Mouse (Mus musculus) liver, postnatal 0 days (tissue): ENCODE measurements around the gene Znrf2. TPM values are rescaled to one million over a fixed set of nuclear protein-coding genes. Genes with fewer than 3 reads are reported as not detected.
A peak's percentile ranks its signal among the peaks of the same experiment; 100 is the strongest.
"Not testable (repeated sequence)": the region's sequence is repeated elsewhere in the genome, so short reads cannot be mapped to it uniquely, and the experiment has no call there.

ENCODE experiments used
- ATAC-seq: fragments of 200-750 bp; cut with Nextera tagmentation; 2 replicates; pipeline ENCODE4 v1.8.0; 2017; ENCODE audit warnings: mild to moderate bottlenecking, moderate library complexity
- DNase-seq: peaks from one replicate; pipeline ENCODE4 v3.0.0-alpha.2; 2016
- H3K27ac ChIP-seq: fragments of 300-500 bp; sonication (generic); 2 replicates; pipeline ENCODE4 v1.5.1; 2014; ENCODE audit warnings: antibody characterized with exemption, moderate library complexity, mild to moderate bottlenecking, low read depth
- H3K27me3 ChIP-seq: fragments of 300-500 bp; sonication (generic); 2 replicates; pipeline ENCODE4 v1.6.1; 2014; ENCODE audit warnings: low read length, control low read depth, mixed read lengths; ENCODE audit not compliant: insufficient read depth
- H3K36me3 ChIP-seq: fragments of 300-500 bp; sonication (generic); replicated peaks from 2 replicates; pipeline ENCODE4 v1.6.1; 2014; ENCODE audit warnings: mild to moderate bottlenecking, control low read depth, low read length, moderate library complexity, mixed read lengths; ENCODE audit not compliant: insufficient read depth
- H3K4me1 ChIP-seq: fragments of 300-500 bp; sonication (generic); 2 replicates; pipeline ENCODE4 v1.6.1; 2014; ENCODE audit warnings: antibody characterized with exemption, mild to moderate bottlenecking, control low read depth; ENCODE audit not compliant: insufficient read depth
- H3K4me2 ChIP-seq: fragments of 300-500 bp; sonication (generic); 2 replicates; pipeline ENCODE4 v1.6.1; 2014; ENCODE audit warnings: low read depth, mild to moderate bottlenecking, low read length, moderate library complexity, mixed read lengths
- H3K4me3 ChIP-seq: fragments of 300-500 bp; sonication (generic); 2 replicates; pipeline ENCODE4 v1.5.1; 2014; ENCODE audit warnings: low read depth, low read length
- H3K9ac ChIP-seq: fragments of 300-500 bp; sonication (generic); replicated peaks from 2 replicates; pipeline ENCODE4 v1.6.1; 2014; ENCODE audit warnings: mild to moderate bottlenecking, moderate library complexity
- H3K9me3 ChIP-seq: fragments of 300-500 bp; sonication (generic); 2 replicates; pipeline ENCODE4 v1.6.1; 2016; ENCODE audit warnings: mild to moderate bottlenecking, control low read depth, low read length, mixed read lengths
- CTCF ChIP-seq: sonication (generic); IDR thresholded peaks from 2 replicates; pipeline ENCODE4 v1.5.1; 2016; ENCODE audit warnings: antibody characterized with exemption, low read depth
- EP300 ChIP-seq: IDR thresholded peaks from 2 replicates; pipeline ENCODE4 v1.6.1; 2016; ENCODE audit warnings: antibody characterized with exemption, low read depth, mild to moderate bottlenecking
- WGBS: fragments of 180-500 bp; shearing (Covaris S2); extraction: QIAGEN DNeasy Blood & Tissue Kit; methylation state at CpG from one replicate; pipeline ENCODE4 v1.1.7; 2014; ENCODE audit not compliant: insufficient replicate concordance; 5-methylcytosine and 5-hydroxymethylcytosine counted together
- polyA plus RNA-seq: library from polyadenylated mRNA; unstranded; fragments of >200 nt; fragmentation: Nextera tagmentation; extraction: Ambion mirVana; gene quantifications from 2 replicates; pipeline ENCODE4 v1.2.1, GENCODE M21; 2015

The Znrf2 gene
- polyA plus RNA-seq, 1 experiment from 2014 or later = 4.4 TPM

GRCm38 (mm10) chr6:54815428-54816130, 1.1 kb upstream of the Znrf2 start:
- Histone ChIP-seq H3K4me3 (no peak overlapping the region), H3K27ac (peak overlapping the region; percentile 98; the same call in 1 of the 2 replicates), H3K4me2 (peak overlapping the region; percentile 78), H3K27me3 (no peaks in the 10 kb centered on the region), H3K4me1 (peaks cover 28% of the 10 kb centered on the region), H3K9me3 (no peaks in the 10 kb centered on the region), H3K9ac (no peak overlapping the region), H3K36me3 (no peaks in the 10 kb centered on the region)
- no peak for ATAC-seq
- TF ChIP-seq CTCF (no peak), EP300 (no peak)
- WGBS = 62% methylated on average over 9 of the region's 9 CpGs
- no peak for DNase-seq

GRCm38 (mm10) chr6:54817266-54817767, 601 bp downstream of the Znrf2 start:
- Histone ChIP-seq H3K36me3 (no peaks in the 10 kb centered on the region), H3K4me2 (peak overlapping the region; percentile 78), H3K9me3 (no peaks in the 10 kb centered on the region), H3K4me1 (peaks cover 25% of the 10 kb centered on the region), H3K4me3 (peak overlapping the region; percentile 67), H3K27me3 (no peaks in the 10 kb centered on the region), H3K27ac (peak overlapping the region; percentile 98), H3K9ac (peak overlapping the region; percentile 82)
- DNase-seq (peak; percentile 68), ATAC-seq (peak; percentile 26)
- under 1% methylated on average over 24 of the region's 39 CpGs for WGBS
- TF ChIP-seq EP300 (no peak), CTCF (peak; percentile 12; the same call in 1 of the 2 replicates)

- Histone ChIP-seq H3K4me3 (peak overlapping the region; percentile 67), H3K9ac (peak overlapping the region; percentile 82), H3K27me3 (no peaks in the 10 kb centered on the region), H3K27ac (peak overlapping the region; percentile 98; the same call in 1 of the 2 replicates), H3K4me2 (peak overlapping the region; percentile 78), H3K4me1 (peaks cover 25% of the 10 kb centered on the region), H3K36me3 (no peaks in the 10 kb centered on the region), H3K9me3 (no peaks in the 10 kb centered on the region)
- DNase-seq (no peak), ATAC-seq (no peak)
- 34% methylated on average over 2 of the region's 2 CpGs for WGBS
- TF ChIP-seq CTCF (no peak), EP300 (no peak)
Observed at GRCm38 (mm10) chr6:54818389-54818788, 1.7 kb downstream of the Znrf2 start.

GRCm38 (mm10) chr6:54819272-54819671, 2.6 kb downstream of the Znrf2 start:
- no peak for TF ChIP-seq CTCF
- no peak for TF ChIP-seq EP300
- DNase-seq = no peak
- H3K4me2 ChIP-seq = peak overlapping the region; percentile 44
- no peaks in the 10 kb centered on the region for H3K27me3 ChIP-seq
- WGBS = 32% methylated on average over 4 of the region's 4 CpGs
- ATAC-seq = no peak
- no peak overlapping the region; the same call in 1 of the 2 replicates for H3K9ac ChIP-seq
- H3K9me3 ChIP-seq = no peaks in the 10 kb centered on the region
- no peaks in the 10 kb centered on the region for H3K36me3 ChIP-seq
- no peak overlapping the region for H3K27ac ChIP-seq
- peaks cover 25% of the 10 kb centered on the region for H3K4me1 ChIP-seq
- H3K4me3 ChIP-seq = no peak overlapping the region

GRCm38 (mm10) chr6:54819746-54820145, 3.0 kb downstream of the Znrf2 start:
- Histone ChIP-seq H3K4me3 (no peak overlapping the region), H3K9ac (0 out of 2 replicates have a peak overlapping the region, but pooled peaks have one; percentile 9), H3K27me3 (no peaks in the 10 kb centered on the region), H3K9me3 (no peaks in the 10 kb centered on the region), H3K4me1 (peaks cover 25% of the 10 kb centered on the region), H3K27ac (no peak overlapping the region), H3K4me2 (peak overlapping the region; percentile 47), H3K36me3 (no peaks in the 10 kb centered on the region)
- 68% methylated on average over 3 of the region's 3 CpGs for WGBS
- no peak for DNase-seq
- ATAC-seq = no peak
- TF ChIP-seq CTCF (no peak), EP300 (no peak)

- no peaks in the 10 kb centered on the region for H3K36me3 ChIP-seq
- no peaks in the 10 kb centered on the region for H3K27me3 ChIP-seq
- WGBS = 60% methylated on average over 4 of the region's 4 CpGs
- no peaks in the 10 kb centered on the region for H3K9me3 ChIP-seq
- H3K4me3 ChIP-seq = no peak overlapping the region
- no peak overlapping the region for H3K9ac ChIP-seq
- no peak overlapping the region for H3K27ac ChIP-seq
- no peak for ATAC-seq
- no peak for DNase-seq
- H3K4me1 ChIP-seq = peaks cover 16% of the 10 kb centered on the region
- H3K4me2 ChIP-seq = no peak overlapping the region
- TF ChIP-seq CTCF (no peak), EP300 (no peak)
Observed at GRCm38 (mm10) chr6:54822348-54822747, 5.6 kb downstream of the Znrf2 start.

- H3K27me3 ChIP-seq, H3K4me3 ChIP-seq, DNase-seq, H3K9me3 ChIP-seq, H3K9ac ChIP-seq, H3K27ac ChIP-seq, H3K36me3 ChIP-seq, H3K4me2 ChIP-seq, ATAC-seq: not testable (repeated sequence)
- peaks cover 11% of the 10 kb centered on the region; the same call in 1 of the 2 replicates for H3K4me1 ChIP-seq
- WGBS = 93% methylated on average over 2 of the region's 2 CpGs
Observed at GRCm38 (mm10) chr6:54824561-54824960, 7.8 kb downstream of the Znrf2 start.
